Mouse (Mus musculus) cortical plate, adult 2 months (tissue): Measurements from ENCODE around the gene Tmtc1. TPM values are rescaled to one million over a fixed set of nuclear protein-coding genes. Genes with fewer than 3 reads are reported as not detected.

Experiments
- H3K27ac ChIP-seq: fragments of 200-500 bp; 2 replicates; pipeline ENCODE4 v1.5.1; 2012; ENCODE audit warnings: low read length, control low read depth, inconsistent platforms; ENCODE audit not compliant: insufficient read depth
- H3K4me1 ChIP-seq: fragments of 200-500 bp; 2 replicates; pipeline ENCODE4 v1.6.1; 2011; ENCODE audit warnings: low read length; ENCODE audit not compliant: control insufficient read depth, insufficient read depth
- H3K4me3 ChIP-seq: fragments of 200-500 bp; 2 replicates; pipeline ENCODE4 v1.5.1; 2011; ENCODE audit warnings: mild to moderate bottlenecking, low read length, control low read depth; ENCODE audit not compliant: insufficient read depth
- CTCF ChIP-seq: fragments of 200-500 bp; IDR thresholded peaks from 2 replicates; pipeline ENCODE4 v1.5.1; 2011; ENCODE audit warnings: mild to moderate bottlenecking, control low read depth, low read length; ENCODE audit not compliant: insufficient read depth; ENCODE audit errors: extremely low read depth
- POLR2A ChIP-seq: fragments of 200-500 bp; IDR thresholded peaks from 2 replicates; pipeline ENCODE4 v1.6.1; 2011; ENCODE audit warnings: mild to moderate bottlenecking, low read length, control low read depth; ENCODE audit not compliant: insufficient read depth; ENCODE audit errors: extremely low read depth
- polyA plus RNA-seq: library from polyadenylated mRNA; depleted of rRNA; stranded (reverse); fragments of >200 nt; gene quantifications from 2 replicates; pipeline ENCODE4 v1.2.3, GENCODE M21; 2012

Gene Tmtc1
- polyA plus RNA-seq, 1 experiment: 35.2 TPM

- no peak for TF ChIP-seq POLR2A
- no peak for TF ChIP-seq CTCF
- H3K4me1 ChIP-seq: no peaks in the 10 kb centered on the region; the same call in 1 of the 2 replicates
- 0 out of 2 replicates have a peak overlapping the region, but pooled peaks have one; percentile 17 for H3K27ac ChIP-seq
These were observed 22.6 kb downstream of the Tmtc1 start for GRCm38 (mm10) chr6:148421577-148421976.

DNA sequence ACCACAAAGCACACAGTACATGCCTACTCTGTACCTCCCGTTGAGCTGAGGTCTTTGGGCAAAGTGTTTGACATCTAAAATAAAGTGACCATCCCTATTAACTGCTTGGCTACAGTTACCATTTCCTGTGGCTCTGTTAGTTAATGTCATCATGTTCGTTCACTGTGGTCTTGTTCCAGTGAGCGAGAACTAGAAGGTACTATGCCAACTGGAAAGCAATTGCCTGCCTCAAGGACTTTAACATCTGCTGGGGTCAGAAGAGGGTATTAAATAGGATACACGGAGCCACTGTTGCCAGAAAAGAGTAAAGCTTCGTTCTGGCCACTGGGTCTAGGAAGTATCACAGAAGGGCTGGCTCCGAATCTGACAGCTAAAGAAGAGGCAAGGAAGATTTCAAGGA lies 23.8 kb downstream of the Tmtc1 start:
- Histone ChIP-seq H3K4me1 (no peaks in the 10 kb centered on the region; the same call in 1 of the 2 replicates), H3K4me3 (no peak overlapping the region), H3K27ac (no peak overlapping the region)
- TF ChIP-seq CTCF (no peak), POLR2A (no peak)

More at GRCm38 (mm10) chr6:148421577-148421976, 22.6 kb downstream of the Tmtc1 start:
- H3K4me3 ChIP-seq: no peak overlapping the region

DNA sequence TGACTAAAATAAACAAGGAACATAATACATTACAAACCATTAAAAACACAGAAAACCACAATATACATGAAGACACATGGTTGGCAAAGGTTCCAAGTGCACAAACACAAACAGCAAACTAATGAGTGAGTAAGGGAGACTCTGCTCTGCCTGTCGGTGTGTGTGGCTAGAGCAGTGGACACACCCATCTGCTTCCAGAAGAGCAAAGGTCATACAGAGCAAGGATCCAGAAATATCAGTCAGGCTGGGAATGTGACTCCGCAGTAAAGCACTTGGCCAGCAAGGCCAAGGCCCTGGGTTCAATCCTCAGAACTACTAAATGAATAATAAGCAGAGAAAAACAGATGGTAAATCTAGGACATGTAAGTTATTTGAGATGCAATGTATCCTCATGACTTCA lies 27.6 kb downstream of the Tmtc1 start:
- Histone ChIP-seq H3K4me3 (no peak overlapping the region), H3K4me1 (no peaks in the 10 kb centered on the region; the same call in 1 of the 2 replicates), H3K27ac (no peak overlapping the region)
- TF ChIP-seq CTCF: no peak
- no peak for TF ChIP-seq POLR2A

GRCm38 (mm10) chr6:148413638-148414037 lies 30.6 kb downstream of the Tmtc1 start:
- TF ChIP-seq POLR2A: no peak
- TF ChIP-seq CTCF: no peak
- Histone ChIP-seq H3K4me3 (no peak overlapping the region), H3K4me1 (no peaks in the 10 kb centered on the region; the same call in 1 of the 2 replicates), H3K27ac (no peak overlapping the region)

- Histone ChIP-seq H3K4me1 (no peaks in the 10 kb centered on the region), H3K27ac (no peak overlapping the region), H3K4me3 (no peak overlapping the region)
- TF ChIP-seq CTCF: no peak
These were observed 37.2 kb downstream of the Tmtc1 start for GRCm38 (mm10) chr6:148406792-148407490.

- no peak for TF ChIP-seq CTCF
- TF ChIP-seq POLR2A: no peak
- Histone ChIP-seq H3K4me1 (no peaks in the 10 kb centered on the region), H3K27ac (no peak overlapping the region), H3K4me3 (no peak overlapping the region)
These were observed 38.6 kb downstream of the Tmtc1 start for GRCm38 (mm10) chr6:148405599-148405998.

DNA sequence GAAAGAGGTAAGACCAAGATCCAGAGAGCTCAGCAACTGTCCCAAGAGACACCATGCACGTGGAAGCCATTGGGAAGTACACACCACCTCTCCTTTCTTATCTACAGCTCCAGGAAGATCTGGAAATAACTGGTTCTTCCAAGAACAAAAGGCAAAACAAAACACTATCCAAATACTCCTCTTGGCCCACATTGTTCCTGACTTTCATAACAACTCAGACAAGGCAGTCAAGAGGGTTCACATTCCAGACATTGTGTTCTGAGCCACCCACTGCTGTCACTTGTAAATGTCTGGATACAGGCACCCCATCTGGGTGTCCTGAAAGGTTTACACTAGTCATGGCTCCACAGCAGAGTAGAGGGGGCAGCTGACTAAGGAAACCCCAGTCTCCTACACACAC lies 39.7 kb downstream of the Tmtc1 start:
- TF ChIP-seq CTCF (no peak), POLR2A (no peak)
- no peak overlapping the region for H3K4me3 ChIP-seq
- no peak overlapping the region for H3K27ac ChIP-seq
- H3K4me1 ChIP-seq: peaks cover 2% of the 10 kb centered on the region; the same call in 1 of the 2 replicates

- TF ChIP-seq CTCF: no peak
- no peak for TF ChIP-seq POLR2A
- Histone ChIP-seq H3K4me1 (peaks cover 6% of the 10 kb centered on the region), H3K4me3 (no peak overlapping the region), H3K27ac (no peak overlapping the region)
These were observed 40.4 kb downstream of the Tmtc1 start for GRCm38 (mm10) chr6:148403761-148404160.

GRCm38 (mm10) chr6:148401031-148401430 lies 43.2 kb downstream of the Tmtc1 start:
- Histone ChIP-seq H3K4me3 (no peak overlapping the region), H3K27ac (no peak overlapping the region), H3K4me1 (peaks cover 8% of the 10 kb centered on the region)
- no peak for TF ChIP-seq POLR2A
- no peak for TF ChIP-seq CTCF

DNA sequence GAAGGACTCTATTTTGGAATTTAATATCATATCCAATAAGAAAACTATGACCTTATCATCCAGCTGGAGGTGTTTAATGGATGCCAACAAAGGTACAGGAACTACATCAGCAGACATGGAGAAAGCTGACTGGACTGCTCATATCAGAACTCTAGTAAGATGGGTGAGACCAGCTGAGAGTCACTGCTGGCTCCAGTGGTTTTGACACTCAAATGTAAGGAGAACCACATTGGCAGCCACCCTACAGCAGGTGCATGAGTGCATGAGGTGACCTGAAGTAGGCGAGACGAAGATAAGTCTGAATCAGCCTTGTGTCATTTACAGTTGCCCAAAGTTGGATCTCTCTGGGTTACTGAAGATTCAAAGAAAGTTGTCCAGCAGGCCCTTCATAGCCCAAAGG lies 44.6 kb downstream of the Tmtc1 start:
- Histone ChIP-seq H3K27ac (no peak overlapping the region), H3K4me1 (peaks cover 8% of the 10 kb centered on the region), H3K4me3 (no peak overlapping the region)
- TF ChIP-seq CTCF (no peak), POLR2A (no peak)
